Mouse (Mus musculus) large intestine, adult 2 months (tissue): Measurements from ENCODE around the gene Ly6g5c. TPM values are rescaled to one million over a fixed set of nuclear protein-coding genes. Genes with fewer than 3 reads are reported as not detected.
"Not testable (repeated sequence)": the region's sequence is repeated elsewhere in the genome, so short reads cannot be mapped to it uniquely, and the experiment has no call there.

ENCODE experiments used
- DNase-seq: peaks from one replicate; pipeline ENCODE4 v3.0.0-alpha.2; 2012; ENCODE audit warnings: low read depth, low spot score
- WGBS: fragments of 180-500 bp; shearing (Covaris S2); methylation state at CpG from one replicate; pipeline ENCODE4 v1.1.7; 2018; 5-methylcytosine and 5-hydroxymethylcytosine counted together
- polyA plus RNA-seq: library from polyadenylated mRNA; depleted of rRNA; stranded (reverse); fragments of >200 nt; gene quantifications from 2 replicates; pipeline ENCODE4 v1.2.3, GENCODE M21; 2012

Ly6g5c gene
- polyA plus RNA-seq, 1 experiment = not detected

DNA sequence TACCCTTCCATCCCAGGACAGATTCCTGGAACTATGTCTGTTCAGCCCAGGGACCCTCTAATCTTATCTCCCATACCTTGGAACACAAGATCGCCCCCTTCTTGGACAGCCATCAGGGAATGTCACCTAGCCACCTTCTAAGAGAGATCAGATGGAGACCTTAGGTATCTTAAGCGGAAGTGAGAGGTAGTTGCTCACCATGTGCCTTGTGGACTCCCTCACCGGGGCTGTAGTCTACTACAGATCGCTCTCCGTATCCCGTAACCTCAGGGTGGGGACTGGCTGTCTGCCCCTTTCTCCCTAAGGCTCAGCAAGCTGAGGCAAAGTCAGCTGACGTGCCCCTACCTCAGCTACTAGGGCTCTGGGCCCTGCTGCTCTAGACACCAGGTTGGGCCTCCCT is 4.0 kb upstream of the Ly6g5c start:
- WGBS = 93% methylated on average over 7 of the region's 7 CpGs
- DNase-seq = no peak

DNA sequence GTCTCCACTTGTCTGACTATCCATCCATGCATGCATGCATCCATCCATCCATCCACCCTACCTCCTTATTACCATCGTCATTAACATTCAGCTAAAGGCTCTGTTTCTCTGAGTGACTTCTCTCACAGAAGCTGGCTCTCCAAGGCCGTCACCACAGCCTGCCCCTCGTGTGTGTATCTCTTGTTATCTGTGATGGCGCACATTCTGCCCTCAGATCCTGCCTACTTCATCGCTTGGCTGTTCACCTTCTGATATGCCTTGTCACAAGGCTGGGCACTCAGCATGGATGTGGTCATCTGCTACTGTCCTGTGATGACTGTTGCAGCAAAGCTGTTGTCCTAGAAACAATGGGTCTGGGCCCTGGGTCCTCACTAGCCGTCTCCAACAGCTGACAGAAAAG is 3.3 kb upstream of the Ly6g5c start:
- DNase-seq = no peak
- 87% methylated on average over 6 of the region's 6 CpGs for WGBS

- 24% methylated on average over 13 of the region's 13 CpGs for WGBS
- DNase-seq = no peak
These were observed 2.2 kb upstream of the Ly6g5c start for GRCm38 (mm10) chr17:35105740-35106389.

GRCm38 (mm10) chr17:35106522-35106921 is 1.6 kb upstream of the Ly6g5c start:
- 62% methylated on average over 3 of the region's 3 CpGs for WGBS
- no peak for DNase-seq

GRCm38 (mm10) chr17:35111774-35112173 is 3.7 kb downstream of the Ly6g5c start:
- no peak for DNase-seq
- 76% methylated on average over 9 of the region's 9 CpGs for WGBS

DNA sequence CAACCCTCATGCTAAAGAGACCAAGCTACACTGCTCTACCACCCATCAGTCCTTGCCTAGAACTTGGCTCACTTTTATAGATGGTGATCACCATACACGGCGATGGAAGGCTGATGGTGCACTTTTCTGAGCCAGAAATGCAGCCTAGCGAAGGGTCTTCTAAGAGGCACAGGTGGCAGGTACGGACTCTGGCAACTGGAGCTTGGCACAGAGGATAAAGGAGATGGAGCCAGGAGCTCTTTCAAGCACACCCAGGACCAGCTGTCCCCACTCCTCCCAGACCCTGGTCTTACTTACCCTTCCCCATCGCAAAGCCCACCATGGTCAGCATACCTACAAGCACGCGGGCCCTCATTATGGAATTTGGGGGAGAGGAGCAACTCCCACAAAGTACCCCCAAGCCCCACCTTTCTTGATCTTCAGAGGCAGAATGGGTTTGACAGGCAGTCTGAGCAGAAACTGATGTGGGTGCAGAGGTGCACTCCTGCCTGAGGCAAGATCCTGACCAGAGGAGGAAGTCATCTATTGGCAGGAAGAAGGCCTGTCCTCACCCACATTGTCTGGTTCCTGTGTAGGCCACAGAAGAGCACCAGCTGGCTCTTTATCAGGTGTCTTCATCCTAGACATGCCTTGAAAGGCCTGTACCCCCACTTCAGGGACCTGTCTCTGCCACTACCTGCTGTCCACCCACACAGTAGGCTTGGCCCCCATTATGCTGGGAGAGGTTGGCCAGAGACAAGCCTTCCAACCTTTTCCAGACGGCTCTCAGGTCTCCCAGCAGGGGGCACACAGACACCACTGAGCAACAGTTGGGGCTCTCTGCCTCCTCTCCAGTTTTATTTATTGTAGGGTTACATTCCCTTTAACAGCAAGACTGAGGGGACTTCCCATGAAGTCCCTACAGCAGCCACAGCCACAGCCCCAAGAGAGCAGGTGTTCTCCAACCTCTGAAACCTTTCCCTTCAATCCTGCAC is 7.3 kb downstream of the Ly6g5c start, which contains the start of gene Ly6g5b:
Gene Ly6g5b (minus strand): TSS at position 383 of the 974 bp plus-strand sequence.
- no peak for DNase-seq
- WGBS = 78% methylated on average over 8 of the region's 8 CpGs

GRCm38 (mm10) chr17:35120745-35121142 is 12.7 kb downstream of the Ly6g5c start:
- WGBS = under 1% methylated on average over 33 of the region's 33 CpGs
- no peak for DNase-seq

- peak; percentile 87 for DNase-seq
- WGBS = under 1% methylated on average over 50 of the region's 50 CpGs
These were observed 13.2 kb downstream of the Ly6g5c start, which contains the start of gene Gpank1 for GRCm38 (mm10) chr17:35121143-35121799. Gene Gpank1, plus strand, starts transcription at chr17:35121455.

DNA sequence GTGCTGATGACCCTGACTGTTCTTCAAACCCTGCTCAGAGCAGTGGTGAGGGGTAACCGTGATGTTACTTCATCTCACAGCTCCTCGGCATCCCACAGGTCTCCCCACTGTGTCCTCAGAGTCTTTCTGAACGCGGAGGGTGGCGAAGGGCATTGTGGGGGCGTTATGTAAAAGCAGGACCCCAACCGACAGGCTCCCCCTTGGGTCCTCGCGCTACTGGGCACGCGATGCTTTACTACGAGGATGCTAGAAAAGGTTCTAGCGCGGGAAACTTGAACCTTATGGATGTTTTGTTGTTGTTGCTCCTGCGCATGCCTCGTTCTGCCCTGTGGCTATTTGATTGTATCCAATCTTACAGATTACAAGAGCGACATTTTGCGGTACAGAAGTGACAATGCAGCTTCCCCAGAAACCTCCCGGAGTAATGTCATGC is 13.8 kb downstream of the Ly6g5c start, which contains the start of gene Csnk2b:
Gene Csnk2b (minus strand): TSS at position 183 of the 433 bp plus-strand sequence.
- under 1% methylated on average over 19 of the region's 19 CpGs for WGBS
- no peak for DNase-seq

- 89% methylated on average over 9 of the region's 9 CpGs for WGBS
These were observed 15.2 kb downstream of the Ly6g5c start for GRCm38 (mm10) chr17:35123287-35123686.

DNA sequence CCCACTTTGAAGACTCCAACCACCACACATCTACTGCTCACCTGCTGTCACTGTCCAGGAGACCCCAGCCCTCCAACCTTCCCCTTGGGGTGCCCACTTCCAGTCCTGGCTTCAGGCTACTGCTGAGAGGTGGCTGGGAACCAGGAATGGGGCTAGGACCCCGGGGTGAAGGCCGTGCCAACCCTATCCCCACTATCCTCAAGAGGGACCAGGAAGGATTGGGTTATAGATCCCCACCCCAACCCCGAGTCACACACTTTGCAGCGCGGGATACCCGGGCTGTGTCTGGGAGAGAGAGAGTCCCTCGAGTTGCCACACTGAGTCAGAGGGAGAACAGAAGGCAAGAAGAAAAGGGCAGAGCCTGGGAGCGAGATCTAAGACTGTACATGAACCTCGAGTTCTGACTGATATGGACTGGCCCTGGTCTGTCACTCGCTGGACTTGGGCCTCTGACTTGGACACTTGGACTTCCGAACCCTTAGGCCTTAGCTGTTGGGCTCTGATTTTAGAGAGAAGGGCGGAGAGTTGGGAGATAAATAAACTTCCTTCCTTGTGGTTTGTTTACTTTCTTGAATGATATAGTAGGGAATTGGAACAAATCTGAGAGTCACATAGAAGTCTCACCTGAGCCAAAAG is 16.3 kb downstream of the Ly6g5c start:
- 50% methylated on average over 12 of the region's 12 CpGs for WGBS
- DNase-seq = not testable (repeated sequence)

More at GRCm38 (mm10) chr17:35123287-35123686, 15.2 kb downstream of the Ly6g5c start:
- DNase-seq = not testable (repeated sequence)

DNA sequence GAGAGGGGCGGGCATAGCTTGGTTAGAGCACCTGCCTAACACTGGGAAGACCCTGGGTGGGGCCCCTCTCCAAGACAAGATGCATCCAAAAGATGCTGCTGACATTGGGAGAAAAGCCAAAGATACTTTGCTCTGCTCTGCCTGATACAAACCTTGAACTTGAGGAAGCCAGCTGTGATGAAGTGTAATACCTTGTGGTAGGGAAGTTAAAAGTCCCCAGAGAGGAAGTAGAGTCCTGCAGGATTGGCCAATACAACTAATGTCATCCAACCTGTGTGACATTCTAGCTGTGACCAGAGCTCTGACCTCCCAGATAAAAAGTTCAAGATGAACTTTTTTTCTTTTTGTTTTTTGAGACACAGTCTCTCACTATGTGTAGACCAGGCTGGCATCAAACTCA is 17.0 kb downstream of the Ly6g5c start:
- WGBS = 86% methylated on average over 1 of the region's 1 CpGs
- no peak for DNase-seq

- DNase-seq = no peak
- 11% methylated on average over 6 of the region's 6 CpGs for WGBS
These were observed 17.5 kb downstream of the Ly6g5c start for GRCm38 (mm10) chr17:35125578-35125977.

- 0% methylated on average over 36 of the region's 36 CpGs for WGBS
- DNase-seq = no peak
These were observed 18.1 kb downstream of the Ly6g5c start, which contains the start of gene D17H6S53E for GRCm38 (mm10) chr17:35126206-35126611. Gene D17H6S53E, plus strand, starts transcription at chr17:35126373.

- 40% methylated on average over 13 of the region's 13 CpGs for WGBS
- no peak for DNase-seq
These were observed 18.9 kb downstream of the Ly6g5c start for GRCm38 (mm10) chr17:35127017-35127416.

DNA sequence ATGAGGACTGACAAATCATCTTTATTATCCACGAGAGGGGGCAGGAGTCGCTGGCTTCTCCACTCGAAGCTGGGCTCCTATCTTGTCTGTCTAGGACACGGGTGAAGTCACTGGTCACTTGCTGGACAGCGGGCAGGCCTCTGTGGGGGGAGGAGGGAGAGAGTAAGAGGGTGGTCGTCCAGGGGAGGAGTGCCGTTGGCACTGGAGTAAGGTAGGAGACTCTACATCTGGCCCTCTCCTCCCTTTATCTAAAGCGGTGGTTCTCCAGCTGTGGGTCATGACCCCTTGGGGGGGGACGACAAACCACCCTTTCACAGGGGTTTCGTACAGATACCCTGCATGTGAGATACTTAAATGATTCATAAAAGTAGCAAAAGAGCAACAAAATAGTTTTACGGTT is 20.9 kb downstream of the Ly6g5c start:
- 71% methylated on average over 11 of the region's 11 CpGs for WGBS
- no peak for DNase-seq

- no peak for DNase-seq
- 86% methylated on average over 8 of the region's 8 CpGs for WGBS
These were observed 23.0 kb downstream of the Ly6g5c start for GRCm38 (mm10) chr17:35131038-35131437.

DNA sequence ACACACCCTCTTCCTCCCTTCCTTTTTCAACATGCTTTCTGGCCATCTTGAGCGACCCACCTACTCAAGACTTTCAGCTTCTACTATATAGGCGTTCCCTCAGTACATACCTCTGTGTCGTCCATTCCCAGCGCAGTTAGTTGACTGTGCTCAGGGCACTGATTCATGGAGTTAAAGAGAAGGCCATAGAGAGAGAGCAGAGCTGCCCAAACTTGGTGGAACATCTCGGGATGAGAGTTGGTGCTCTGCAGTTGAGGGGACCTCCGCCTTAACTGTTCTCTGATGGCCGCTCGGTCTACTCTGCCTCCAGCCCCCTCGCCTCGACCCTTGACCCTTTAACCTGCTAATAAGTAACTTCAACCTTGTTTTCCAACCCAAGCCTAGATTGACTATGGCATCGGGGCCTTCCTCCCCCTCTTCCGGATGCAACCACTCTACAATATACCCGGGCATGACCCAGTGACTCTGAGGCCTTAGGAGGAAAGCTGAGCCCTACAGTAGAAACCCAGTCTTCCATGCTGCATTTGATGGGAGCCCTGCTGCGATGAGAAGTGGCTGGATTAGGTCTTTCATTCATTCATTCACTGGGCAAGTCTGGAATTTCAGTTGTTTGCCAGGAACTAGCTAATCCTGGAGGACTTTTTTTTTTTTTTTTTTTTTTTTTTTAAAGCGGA is 23.6 kb downstream of the Ly6g5c start, which contains the start of gene Apom:
Gene Apom (minus strand): TSS at position 551 of the 674 bp plus-strand sequence.
- DNase-seq = no peak
- WGBS = 59% methylated on average over 15 of the region's 15 CpGs

GRCm38 (mm10) chr17:35132174-35132560 is 24.1 kb downstream of the Ly6g5c start:
- no peak for DNase-seq
- WGBS = 55% methylated on average over 3 of the region's 3 CpGs
